Mouse (Mus musculus) midbrain, embryonic 11.5 days (tissue): Measurements from ENCODE around the gene Fchsd2. TPM values are rescaled to one million over a fixed set of nuclear protein-coding genes. Genes with fewer than 3 reads are reported as not detected.
A peak's percentile ranks its signal among the peaks of the same experiment; 100 is the strongest.

Source experiments
- ATAC-seq: fragments of 200-750 bp; cut with Nextera tagmentation; 2 replicates; pipeline ENCODE4 v1.8.0; 2017; ENCODE audit warnings: moderate TSS enrichment, moderate library complexity; ENCODE audit not compliant: low FRiP score
- DNase-seq: peaks from one replicate; pipeline ENCODE4 v3.0.0; 2015; ENCODE audit warnings: low spot score; ENCODE audit errors: missing footprints
- H3K27ac ChIP-seq: fragments of 300-500 bp; sonication (generic); 2 replicates; pipeline ENCODE4 v1.5.1; 2014; ENCODE audit warnings: low read depth, low read length
- H3K27me3 ChIP-seq: fragments of 300-500 bp; sonication (generic); 2 replicates; pipeline ENCODE4 v1.6.1; 2014; ENCODE audit warnings: mild to moderate bottlenecking, low read length, moderate library complexity, mixed read lengths; ENCODE audit not compliant: control insufficient read depth, insufficient read depth
- H3K36me3 ChIP-seq: fragments of 300-500 bp; sonication (generic); 2 replicates; pipeline ENCODE4 v1.6.1; 2014; ENCODE audit warnings: mild to moderate bottlenecking, low read length, moderate library complexity, mixed read lengths; ENCODE audit not compliant: control insufficient read depth, insufficient read depth
- H3K4me1 ChIP-seq: fragments of 300-500 bp; sonication (generic); 2 replicates; pipeline ENCODE4 v1.6.1; 2014; ENCODE audit warnings: low read length; ENCODE audit not compliant: control insufficient read depth, insufficient read depth
- H3K4me2 ChIP-seq: fragments of 300-500 bp; sonication (generic); 2 replicates; pipeline ENCODE4 v1.6.1; 2014; ENCODE audit warnings: mild to moderate bottlenecking, moderate library complexity
- H3K4me3 ChIP-seq: fragments of 300-500 bp; sonication (generic); 2 replicates; pipeline ENCODE4 v1.5.1; 2014; ENCODE audit warnings: low read depth, low read length
- H3K9ac ChIP-seq: fragments of 300-500 bp; sonication (generic); 2 replicates; pipeline ENCODE4 v1.6.1; 2014; ENCODE audit warnings: low read length
- H3K9me3 ChIP-seq: fragments of 300-500 bp; sonication (generic); 2 replicates; pipeline ENCODE4 v1.6.1; 2016; ENCODE audit warnings: low read length; ENCODE audit not compliant: control insufficient read depth
- WGBS: fragments of 180-500 bp; shearing (Covaris S2); extraction: QIAGEN DNeasy Blood & Tissue Kit; methylation state at CpG from one replicate; pipeline ENCODE4 v1.1.7; 2014; 5-methylcytosine and 5-hydroxymethylcytosine counted together
- polyA plus RNA-seq: library from polyadenylated mRNA; unstranded; fragments of >200 nt; fragmentation: Nextera tagmentation; extraction: Ambion mirVana; gene quantifications from 2 replicates; pipeline ENCODE4 v1.2.1, GENCODE M21; 2014

The Fchsd2 gene
- polyA plus RNA-seq, 1 experiment from 2014 or later = 24.8 TPM

DNA sequence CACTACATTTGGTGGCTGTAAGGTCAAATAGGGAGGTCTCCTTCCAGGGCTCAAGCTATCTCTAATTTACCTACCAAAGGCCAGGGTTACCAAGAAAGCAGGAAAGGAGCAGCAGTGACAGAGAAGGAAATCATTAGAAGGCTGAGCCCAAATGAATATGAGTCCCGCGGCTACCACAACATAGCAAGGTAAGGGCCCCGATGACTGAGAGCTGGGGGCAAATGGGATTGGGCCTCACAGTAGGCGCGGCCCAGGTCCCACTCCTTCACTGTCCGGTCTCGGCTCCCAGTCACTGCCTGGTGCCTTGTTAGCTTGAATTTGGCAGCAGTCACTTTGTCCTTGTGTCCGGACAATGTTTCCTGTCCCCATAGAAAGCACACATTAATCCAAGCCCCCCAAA lies 199.0 kb downstream of the Fchsd2 start:
- H3K27me3 ChIP-seq = no peaks in the 10 kb centered on the region
- H3K4me1 ChIP-seq = peaks cover 5% of the 10 kb centered on the region
- no peaks in the 10 kb centered on the region for H3K9me3 ChIP-seq
- H3K9ac ChIP-seq = no peak overlapping the region
- no peak overlapping the region for H3K27ac ChIP-seq
- DNase-seq = no peak
- no peak overlapping the region for H3K4me2 ChIP-seq
- no peak for ATAC-seq
- H3K4me3 ChIP-seq = no peak overlapping the region
- WGBS = 93% methylated on average over 8 of the region's 8 CpGs
- H3K36me3 ChIP-seq = no peaks in the 10 kb centered on the region

DNA sequence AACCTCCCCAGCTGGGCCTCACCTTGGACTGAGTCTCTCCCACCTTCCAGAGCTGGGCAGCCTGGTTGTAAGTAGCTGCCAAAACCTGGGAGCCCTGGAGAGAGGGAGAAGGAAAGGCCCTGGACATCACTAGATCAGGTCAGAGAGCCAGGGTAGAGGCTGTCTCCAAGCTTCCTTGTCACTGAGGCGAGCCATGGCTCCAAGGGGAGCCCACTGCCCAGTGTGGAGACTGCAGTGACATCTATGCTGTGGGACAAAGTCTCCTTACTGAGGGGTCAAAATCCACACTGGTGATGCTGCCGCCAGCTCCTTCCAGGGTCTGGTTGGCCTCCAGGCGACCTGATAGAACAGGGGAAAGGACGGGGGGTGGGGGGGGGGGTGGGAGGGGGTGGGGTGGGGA lies 199.4 kb downstream of the Fchsd2 start:
- Histone ChIP-seq H3K36me3 (no peaks in the 10 kb centered on the region), H3K27ac (no peak overlapping the region), H3K9me3 (no peaks in the 10 kb centered on the region), H3K4me3 (no peak overlapping the region), H3K4me1 (peaks cover 7% of the 10 kb centered on the region), H3K27me3 (no peaks in the 10 kb centered on the region), H3K9ac (no peak overlapping the region), H3K4me2 (no peak overlapping the region)
- ATAC-seq = no peak
- DNase-seq = no peak
- WGBS = 71% methylated on average over 1 of the region's 4 CpGs

DNA sequence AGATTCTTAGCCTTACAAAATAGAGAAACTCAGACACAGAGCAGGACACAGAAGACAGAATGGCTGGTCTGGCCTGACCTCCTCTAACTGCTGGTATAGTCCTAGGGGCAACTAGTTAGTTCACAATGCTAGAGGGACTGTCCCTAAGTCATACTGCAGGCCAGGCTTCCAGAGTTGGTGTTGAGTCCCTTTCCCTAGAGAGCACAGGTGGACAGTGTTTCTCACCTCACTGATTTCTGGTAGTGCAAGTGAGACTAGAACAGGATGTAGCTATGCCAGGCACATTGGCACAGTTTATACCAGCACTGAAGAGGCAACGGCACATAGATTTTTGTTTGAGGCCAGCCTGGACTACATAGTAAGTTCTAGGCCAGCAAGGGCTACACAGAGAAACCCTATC lies 200.0 kb downstream of the Fchsd2 start:
- no peak for ATAC-seq
- Histone ChIP-seq H3K27ac (no peak overlapping the region), H3K4me1 (peaks cover 7% of the 10 kb centered on the region), H3K27me3 (no peaks in the 10 kb centered on the region; the same call in 1 of the 2 replicates), H3K9me3 (no peaks in the 10 kb centered on the region), H3K4me2 (no peak overlapping the region), H3K4me3 (no peak overlapping the region), H3K36me3 (no peaks in the 10 kb centered on the region), H3K9ac (no peak overlapping the region)
- whole genome bisulfite sequencing = 92% methylated on average over 1 of the region's 1 CpGs
- DNase-seq = no peak

DNA sequence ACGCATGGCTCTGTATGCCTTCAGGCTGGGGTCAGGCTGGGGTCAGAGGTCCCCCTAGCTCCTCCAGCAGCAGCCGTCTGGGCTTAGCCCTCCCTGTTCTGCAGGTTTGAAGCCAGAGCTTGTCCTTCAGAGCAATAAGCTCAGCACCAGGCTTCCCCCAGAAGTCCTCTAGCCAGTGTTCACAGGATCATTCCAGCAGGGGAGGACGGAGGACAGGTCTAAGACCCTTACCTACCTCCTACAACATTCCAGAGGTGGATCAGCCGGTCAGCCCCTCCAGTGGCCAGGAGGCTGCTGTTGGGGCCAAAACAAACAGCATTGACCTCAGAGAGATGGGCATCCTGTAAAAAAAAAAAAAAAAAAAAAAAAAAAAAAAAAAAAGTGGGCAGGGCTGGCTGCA lies 200.5 kb downstream of the Fchsd2 start:
- WGBS = 59% methylated on average over 4 of the region's 4 CpGs
- no peak overlapping the region for H3K27ac ChIP-seq

DNA sequence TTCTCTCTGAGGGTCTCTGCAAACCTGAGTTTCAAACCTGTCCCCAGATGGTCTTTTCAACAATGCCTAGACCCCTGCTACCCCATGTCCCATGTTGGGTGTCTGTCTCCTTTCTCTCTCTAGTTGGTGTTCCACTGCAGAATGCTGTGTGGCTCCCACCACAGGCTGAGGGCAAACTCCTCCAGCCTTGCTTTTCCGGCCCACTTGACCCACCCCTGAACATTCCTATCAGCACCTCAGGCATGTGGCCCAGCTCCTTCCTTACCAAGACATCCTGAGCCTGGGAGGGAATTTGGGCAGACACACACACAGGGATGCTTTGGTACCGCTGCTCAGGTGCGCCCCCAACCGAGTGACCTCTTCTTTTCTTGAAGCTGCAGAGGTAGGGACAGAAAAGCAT lies 200.9 kb downstream of the Fchsd2 start:
- Histone ChIP-seq H3K4me3 (no peak overlapping the region), H3K36me3 (no peaks in the 10 kb centered on the region), H3K9me3 (no peaks in the 10 kb centered on the region), H3K4me2 (no peak overlapping the region), H3K4me1 (peaks cover 7% of the 10 kb centered on the region), H3K27ac (no peak overlapping the region), H3K9ac (no peak overlapping the region), H3K27me3 (peaks cover 3% of the 10 kb centered on the region; the same call in 1 of the 2 replicates)
- DNase-seq = no peak
- ATAC-seq = no peak
- WGBS = 60% methylated on average over 4 of the region's 4 CpGs

More for the DNA sequence above, 200.5 kb downstream of the Fchsd2 start:
- Histone ChIP-seq H3K9ac (no peak overlapping the region), H3K9me3 (no peaks in the 10 kb centered on the region), H3K4me3 (no peak overlapping the region), H3K27me3 (peaks cover 3% of the 10 kb centered on the region; the same call in 1 of the 2 replicates), H3K4me2 (no peak overlapping the region), H3K36me3 (no peaks in the 10 kb centered on the region), H3K4me1 (peaks cover 7% of the 10 kb centered on the region)
- ATAC-seq = no peak
- DNase-seq = no peak

DNA sequence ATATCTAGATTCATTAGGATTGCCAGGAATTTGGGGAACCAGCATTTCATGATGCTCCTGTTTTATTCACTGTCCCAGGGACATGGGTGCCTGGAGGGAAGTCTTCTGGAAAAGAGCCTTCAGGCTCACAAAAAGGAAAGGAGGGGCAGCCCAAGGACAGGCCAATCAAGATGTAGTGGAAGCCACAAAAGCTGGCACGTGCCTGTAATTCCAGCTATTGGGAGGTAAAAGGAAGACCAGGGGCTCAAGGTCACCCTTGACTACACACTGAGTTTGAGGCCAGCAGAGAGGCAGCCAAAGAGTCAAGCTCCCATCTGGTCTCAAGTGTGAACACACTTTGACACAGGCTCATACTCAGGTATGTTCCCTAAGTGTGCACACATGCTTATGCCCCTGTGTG lies 202.8 kb downstream of the Fchsd2 start:
- Histone ChIP-seq H3K27me3 (peaks cover 7% of the 10 kb centered on the region; the same call in 1 of the 2 replicates), H3K36me3 (no peaks in the 10 kb centered on the region), H3K27ac (no peak overlapping the region), H3K9ac (no peak overlapping the region), H3K4me3 (no peak overlapping the region), H3K4me2 (no peak overlapping the region), H3K9me3 (no peaks in the 10 kb centered on the region), H3K4me1 (peaks cover 7% of the 10 kb centered on the region)
- ATAC-seq (no peak), DNase-seq (no peak)
- 44% methylated on average over 1 of the region's 1 CpGs for WGBS

DNA sequence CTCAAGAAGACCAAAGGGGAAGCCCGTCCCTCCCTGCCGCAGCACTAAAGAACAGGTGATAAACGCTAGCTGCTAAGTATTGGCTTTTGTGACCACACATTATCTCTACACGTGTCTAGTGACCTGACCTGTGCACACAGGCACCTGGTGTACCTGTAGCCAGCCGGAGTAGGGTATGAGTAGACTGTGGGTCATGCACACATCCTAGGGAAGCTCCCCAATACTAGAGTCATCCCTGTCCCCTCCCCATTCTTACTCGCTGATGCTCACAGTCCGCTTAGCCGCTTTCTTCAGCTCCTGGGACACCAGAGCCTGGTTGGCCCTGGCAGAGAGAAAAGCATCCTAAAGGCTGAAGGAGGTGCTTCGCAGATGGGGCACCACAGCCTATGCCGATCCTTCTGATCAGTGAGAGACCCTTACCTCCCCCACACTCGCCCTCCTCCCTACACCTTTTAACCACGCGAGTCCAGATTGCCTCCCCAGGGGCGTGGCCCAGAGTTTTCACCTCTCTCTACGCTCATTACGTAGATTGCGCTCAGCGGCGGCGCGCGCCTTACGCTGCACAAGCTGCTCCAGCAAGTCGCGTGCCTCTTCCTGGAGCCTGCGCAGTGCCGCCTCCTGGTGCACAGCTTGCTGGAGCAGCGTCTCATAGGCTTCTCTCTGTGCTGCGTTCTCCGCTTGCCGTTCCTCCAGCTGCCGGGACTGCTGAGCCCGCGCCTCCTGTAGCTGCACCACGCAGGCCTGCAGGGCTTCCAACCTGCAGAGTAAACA lies 203.8 kb downstream of the Fchsd2 start:
- DNase-seq = peak; percentile 98
- Histone ChIP-seq H3K4me2 (peak overlapping the region; percentile 58), H3K9me3 (no peaks in the 10 kb centered on the region), H3K9ac (peak overlapping the region; percentile 51), H3K4me3 (peak overlapping the region; percentile 24), H3K27ac (no peak overlapping the region), H3K36me3 (no peaks in the 10 kb centered on the region), H3K27me3 (peaks cover 7% of the 10 kb centered on the region; the same call in 1 of the 2 replicates), H3K4me1 (peaks cover 14% of the 10 kb centered on the region)
- ATAC-seq = peak; percentile 85
- 11% methylated on average over 35 of the region's 35 CpGs for whole genome bisulfite sequencing

DNA sequence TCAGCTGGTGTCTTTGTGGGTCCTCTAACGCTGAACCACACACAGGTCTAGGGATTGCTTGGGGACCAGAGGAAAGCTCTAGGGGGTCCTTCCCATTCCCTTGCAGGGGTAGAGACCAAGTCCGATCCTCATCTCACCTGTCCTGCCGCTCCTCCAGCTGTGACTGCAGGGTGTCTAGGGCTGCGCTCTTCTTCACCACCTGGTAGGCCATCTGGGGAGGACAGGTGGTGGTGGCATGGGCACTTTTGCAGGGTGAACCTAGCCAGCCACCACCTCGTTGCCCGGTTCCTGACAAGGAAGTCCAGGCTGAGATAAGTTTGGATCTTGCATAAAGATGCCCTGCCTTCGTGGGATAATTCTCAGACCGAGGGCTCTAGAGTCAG lies 204.4 kb downstream of the Fchsd2 start:
- Histone ChIP-seq H3K27ac (no peak overlapping the region), H3K27me3 (peaks cover 7% of the 10 kb centered on the region; the same call in 1 of the 2 replicates), H3K4me1 (peaks cover 15% of the 10 kb centered on the region), H3K9me3 (no peaks in the 10 kb centered on the region), H3K9ac (peak overlapping the region; percentile 51), H3K4me2 (peak overlapping the region; percentile 58), H3K36me3 (no peaks in the 10 kb centered on the region), H3K4me3 (peak overlapping the region; percentile 24)
- WGBS = 25% methylated on average over 8 of the region's 8 CpGs
- no peak for DNase-seq
- ATAC-seq = no peak; the same call in 1 of the 2 replicates

DNA sequence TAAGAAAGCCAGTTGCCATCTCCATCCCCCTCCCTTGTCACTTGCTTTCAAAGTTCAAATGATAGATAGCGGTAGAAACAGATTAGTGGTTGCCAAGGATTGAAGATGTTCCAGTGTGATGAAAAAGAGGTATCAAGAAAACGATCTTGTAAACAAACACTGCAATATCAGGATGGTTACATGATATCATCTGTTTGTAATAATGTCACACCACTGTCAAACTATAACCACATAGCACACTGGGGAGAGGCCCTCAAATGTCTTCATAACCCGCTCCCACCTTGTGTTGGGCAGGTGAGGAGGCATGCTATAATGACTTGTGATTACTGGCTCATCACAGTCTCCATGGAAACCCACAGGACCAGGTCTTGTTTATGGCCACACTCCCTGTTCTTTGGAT lies 205.7 kb downstream of the Fchsd2 start:
- DNase-seq (no peak), ATAC-seq (no peak)
- H3K4me2 ChIP-seq = no peak overlapping the region
- H3K9ac ChIP-seq = no peak overlapping the region
- H3K27me3 ChIP-seq = peaks cover 7% of the 10 kb centered on the region; the same call in 1 of the 2 replicates
- 87% methylated on average over 3 of the region's 3 CpGs for WGBS
- no peaks in the 10 kb centered on the region for H3K36me3 ChIP-seq
- peaks cover 21% of the 10 kb centered on the region for H3K4me1 ChIP-seq
- H3K9me3 ChIP-seq = no peaks in the 10 kb centered on the region
- H3K27ac ChIP-seq = no peak overlapping the region
- H3K4me3 ChIP-seq = no peak overlapping the region
